Mouse (Mus musculus) thymus, adult 2 months (tissue): ENCODE results near the gene Ube2t.

Source experiments
- CTCF ChIP-seq: fragments of 200-500 bp; IDR thresholded peaks from 2 replicates; pipeline ENCODE4 v1.5.1; 2012; ENCODE audit warnings: mild to moderate bottlenecking, control low read depth, low read length, moderate library complexity, borderline replicate concordance; ENCODE audit not compliant: control insufficient read depth, poor library complexity, insufficient read depth; ENCODE audit errors: extremely low read depth
- POLR2A ChIP-seq: fragments of 200-500 bp; IDR thresholded peaks from 2 replicates; pipeline ENCODE4 v1.6.1; 2012; ENCODE audit warnings: mild to moderate bottlenecking, low read length, control low read depth, moderate library complexity; ENCODE audit not compliant: control insufficient read depth, poor library complexity, insufficient read depth; ENCODE audit errors: extremely low read depth

GRCm38 (mm10) chr1:134987962-134988341 lies 25.6 kb downstream of the Ube2t start:
- TF ChIP-seq CTCF (no peak), POLR2A (no peak)
